Comparison of ENCODE assay signal across 8 mouse cellular contexts in genomic region chr19:10304395-10304794, GRCm38 (mm10). TPM values are rescaled to one million over a fixed set of nuclear protein-coding genes. Genes with fewer than 3 reads are reported as not detected.
A peak's percentile ranks its signal among the peaks of the same experiment; 100 is the strongest.
DNase-seq lines count a peak whose midpoint lies in the region; ATAC-seq and TF ChIP-seq lines count a peak whose summit lies in the region.

No protein-coding gene starts in this region.

- H3K4me3 ChIP-seq in heart, embryonic 10.5 days = peak overlapping the region; percentile 77
- H3K4me3 ChIP-seq in forebrain, embryonic 13.5 days = peak overlapping the region; percentile 73
- H3K4me3 ChIP-seq in liver, embryonic 14.5 days (ENCODE audit: insufficient read depth in 1 of 2, low read depth in 2 of 2, low read length in 2 of 2) = peak overlapping the region; percentile 39 to 54

- no peak for TF ChIP-seq CTCF in liver, embryonic 14.5 days (IDR thresholded peaks at IDR 0.05; ENCODE audit: low read depth)

- peak overlapping the region; percentile 90 for H3K9ac ChIP-seq in forebrain, embryonic 13.5 days
- no peak overlapping the region for H3K9ac ChIP-seq in liver, embryonic 14.5 days (replicated peaks)

- H3K4me1 ChIP-seq in heart, embryonic 10.5 days = peaks cover 25% of the 10 kb centered on the region
- H3K4me1 ChIP-seq in forebrain, embryonic 13.5 days = peaks cover 23% of the 10 kb centered on the region
- H3K4me1 ChIP-seq in liver, embryonic 14.5 days (replicated peaks; ENCODE audit: control insufficient read depth in 2 of 2, insufficient read depth in 2 of 2, low read length in 1 of 2) = peaks cover 0 to 7% of the 10 kb centered on the region in 2 experiments; a peak in 1 of 4 replicates

- DNase-seq in heart, embryonic 10.5 days (ENCODE audit: low spot score) = no peak
- no peak for DNase-seq in heart, postnatal 36 days
- peak; percentile 6 for DNase-seq in CD4-positive helper T cell, adult 2 months (ENCODE audit: low read depth, low spot score)
- DNase-seq in liver, embryonic 14.5 days (ENCODE audit: low read depth in 3 of 3, low spot score in 3 of 3) = no peak
- DNase-seq in B cell, adult 2 months = no peak
- no peak for DNase-seq in right cerebral cortex, postnatal 36 days (ENCODE audit: low spot score in 2 of 2)
- DNase-seq in ovary, postnatal 36 days (ENCODE audit: low spot score) = no peak

- WGBS in heart, embryonic 10.5 days = 9% methylated on average over 37 of the region's 37 CpGs
- 3% methylated on average over 37 of the region's 37 CpGs for WGBS in forebrain, embryonic 13.5 days
- 9% methylated on average over 36 of the region's 37 CpGs for WGBS in liver, embryonic 14.5 days (ENCODE audit: insufficient replicate concordance)

- H3K27me3 ChIP-seq in heart, embryonic 10.5 days (ENCODE audit: insufficient read depth, poor library complexity, severe bottlenecking) = peaks cover 78% of the 10 kb centered on the region
- H3K27me3 ChIP-seq in forebrain, embryonic 13.5 days = peaks cover 13% of the 10 kb centered on the region
- peaks cover 7% of the 10 kb centered on the region for H3K27me3 ChIP-seq in liver, embryonic 14.5 days (ENCODE audit: control insufficient read depth, insufficient read depth, low read length)

- no peak for TF ChIP-seq EP300 in liver, embryonic 14.5 days (IDR thresholded peaks at IDR 0.05; ENCODE audit: low read depth)

- H3K4me2 ChIP-seq in forebrain, embryonic 13.5 days = peak overlapping the region; percentile 90
- peak overlapping the region; percentile 55 for H3K4me2 ChIP-seq in liver, embryonic 14.5 days (ENCODE audit: low read depth)

- H3K36me3 ChIP-seq in heart, embryonic 10.5 days = no peaks in the 10 kb centered on the region
- no peaks in the 10 kb centered on the region for H3K36me3 ChIP-seq in forebrain, embryonic 13.5 days (ENCODE audit: poor library complexity, severe bottlenecking)
- H3K36me3 ChIP-seq in liver, embryonic 14.5 days (replicated peaks; ENCODE audit: control insufficient read depth, insufficient read depth, low read depth) = no peaks in the 10 kb centered on the region

- peak; percentile 56 for ATAC-seq in forebrain, embryonic 13.5 days
- no peak for ATAC-seq in liver, embryonic 14.5 days (ENCODE audit: insufficient read depth)

- intact Hi-C loops in heart, postnatal 36 days (cut with DNase I) = no loop called here

- H3K27ac ChIP-seq in heart, embryonic 10.5 days = peak overlapping the region; percentile 81
- H3K27ac ChIP-seq in forebrain, embryonic 13.5 days = no peak overlapping the region
- no peak overlapping the region for H3K27ac ChIP-seq in liver, embryonic 14.5 days

- no peaks in the 10 kb centered on the region for H3K9me3 ChIP-seq in heart, embryonic 10.5 days
- no peaks in the 10 kb centered on the region for H3K9me3 ChIP-seq in forebrain, embryonic 13.5 days (replicated peaks)
- H3K9me3 ChIP-seq in liver, embryonic 14.5 days (ENCODE audit: control insufficient read depth, low read length) = no peaks in the 10 kb centered on the region

RNA-seq across cellular contexts. Expression of gene Dagla, which starts 0.3 kb away (rescaled TPM):
- polyA plus RNA-seq in heart, embryonic 10.5 days (2016; fragmentation: Nextera tagmentation; extraction: Ambion mirVana) = 1.2 TPM in 2 replicates
- 1 to 10 TPM; 2.7 TPM for total RNA-seq in heart, postnatal 36 days (2021)
- polyA plus RNA-seq in forebrain, embryonic 13.5 days (2015; fragmentation: Nextera tagmentation; extraction: Ambion mirVana) = 3.2 TPM in 2 replicates
- 0.30 and 0.32 TPM in 2 replicates for polyA plus RNA-seq in liver, embryonic 14.5 days (2012; rRNA removed)
- 0.09 and 0.19 TPM in 2 replicates for polyA plus RNA-seq in liver, embryonic 14.5 days (2014; fragmentation: Nextera tagmentation; extraction: Ambion mirVana)
